Mouse (Mus musculus): ENCODE measurements at regions not wholly inside any gene's neighbourhood (a gene's known extent, or its start where the extent isn't known, plus 50 kb on each side); places are given as distances from the start of the nearest gene placed in this dataset.

- TF ChIP-seq CTCF (IDR thresholded peaks at IDR 0.05; ENCODE audit: borderline replicate concordance, extremely low read depth, insufficient read depth, insufficient read length) (no peak), POLR2A (IDR thresholded peaks at IDR 0.05; ENCODE audit: borderline replicate concordance, extremely low read depth, insufficient read depth, insufficient read length, poor library complexity, severe bottlenecking) (no peak)
These were observed 178.9 kb downstream of the Dusp6 start for GRCm38 (mm10) chr10:99441931-99442330.
